Mouse (Mus musculus) megakaryocyte, embryonic 14.5 days (primary cell): ENCODE measurements around the gene Tspear.

Experiments
- FLI1 ChIP-seq: IDR thresholded peaks from 2 replicates; pipeline ENCODE4 v1.6.1; 2012; ENCODE audit warnings: low read length, inconsistent platforms, mixed read lengths
- GATA1 ChIP-seq: IDR thresholded peaks from 3 replicates; pipeline ENCODE4 v1.6.1; 2012; ENCODE audit warnings: mixed read lengths, low read length, inconsistent platforms, borderline replicate concordance

GRCm38 (mm10) chr10:77797677-77798076 lies 111.3 kb downstream of the Tspear start:
- TF ChIP-seq GATA1 (no peak), FLI1 (no peak)
